Mouse (Mus musculus) embryonic facial prominence, embryonic 13.5 days (tissue): Measurements from ENCODE around the gene AC140267.1. TPM values are rescaled to one million over a fixed set of nuclear protein-coding genes. Genes with fewer than 3 reads are reported as not detected.

ENCODE experiments used
- ATAC-seq: fragments of 200-750 bp; cut with Nextera tagmentation; 2 replicates; pipeline ENCODE4 v1.8.0; 2017; ENCODE audit warnings: low read depth; ENCODE audit not compliant: insufficient number of reproducible peaks, insufficient read depth, low FRiP score, low TSS enrichment
- H3K27ac ChIP-seq: fragments of 300-500 bp; sonication (generic); 2 replicates; pipeline ENCODE4 v1.5.1; 2015; ENCODE audit warnings: moderate library complexity, mild to moderate bottlenecking, inconsistent platforms
- H3K27me3 ChIP-seq: fragments of 300-500 bp; sonication (generic); 2 replicates; pipeline ENCODE4 v1.6.1; 2015; ENCODE audit warnings: mild to moderate bottlenecking, inconsistent platforms
- H3K36me3 ChIP-seq: fragments of 300-500 bp; sonication (generic); 2 replicates; pipeline ENCODE4 v1.6.1; 2015; ENCODE audit warnings: mild to moderate bottlenecking, inconsistent platforms
- H3K4me1 ChIP-seq: fragments of 300-500 bp; sonication (generic); 2 replicates; pipeline ENCODE4 v1.6.1; 2015; ENCODE audit warnings: inconsistent platforms
- H3K4me2 ChIP-seq: fragments of 300-500 bp; sonication (generic); 2 replicates; pipeline ENCODE4 v1.6.1; 2015; ENCODE audit warnings: moderate library complexity, mild to moderate bottlenecking, inconsistent platforms
- H3K4me3 ChIP-seq: fragments of 300-500 bp; sonication (generic); 2 replicates; pipeline ENCODE4 v1.5.1; 2015; ENCODE audit warnings: mild to moderate bottlenecking, inconsistent platforms
- H3K9ac ChIP-seq: fragments of 300-500 bp; sonication (generic); 2 replicates; pipeline ENCODE4 v1.6.1; 2015; ENCODE audit warnings: mild to moderate bottlenecking, inconsistent platforms
- H3K9me3 ChIP-seq: fragments of 300-500 bp; sonication (generic); 2 replicates; pipeline ENCODE4 v1.6.1; 2016; ENCODE audit warnings: inconsistent platforms
- WGBS: fragments of 180-500 bp; shearing (Covaris S2); methylation state at CpG from one replicate; pipeline ENCODE4 v1.1.7; 2015; ENCODE audit warnings: mixed read lengths; 5-methylcytosine and 5-hydroxymethylcytosine counted together
- polyA plus RNA-seq: library from polyadenylated mRNA; unstranded; fragments of >200 nt; fragmentation: Nextera tagmentation; extraction: Ambion mirVana; gene quantifications from 2 replicates; pipeline ENCODE4 v1.2.1, GENCODE M21; 2015

AC140267.1 gene
- polyA plus RNA-seq, 1 experiment from 2014 or later = not detected

DNA sequence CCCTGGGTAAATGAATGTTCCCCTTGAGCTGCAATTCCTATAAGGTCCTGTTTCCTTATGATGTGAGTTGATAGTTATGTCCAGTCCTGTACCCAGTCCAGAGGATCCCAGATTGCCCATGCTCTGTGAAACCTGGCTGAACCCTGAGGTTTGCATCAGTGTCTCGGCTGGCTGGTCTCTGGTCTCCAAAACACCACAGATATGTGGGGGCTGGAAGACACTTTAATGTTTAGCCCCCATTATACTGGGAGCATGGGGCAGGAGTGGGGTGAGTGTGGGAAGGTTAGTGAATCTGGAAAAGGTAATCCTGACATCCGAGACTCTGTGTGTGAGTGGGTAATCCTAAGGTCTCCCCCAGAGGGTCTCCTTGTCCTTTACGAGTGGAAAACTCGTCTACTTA, 2.6 kb upstream of the AC140267.1 start:
- no peak overlapping the region for H3K9ac ChIP-seq
- no peak for ATAC-seq
- peak overlapping the region; percentile 76; the same call in 1 of the 2 replicates for H3K4me2 ChIP-seq
- H3K4me1 ChIP-seq = peaks cover 18% of the 10 kb centered on the region
- peak overlapping the region; percentile 93; the same call in 1 of the 2 replicates for H3K4me3 ChIP-seq
- H3K36me3 ChIP-seq = peaks cover 26% of the 10 kb centered on the region
- no peaks in the 10 kb centered on the region for H3K9me3 ChIP-seq
- no peaks in the 10 kb centered on the region for H3K27me3 ChIP-seq
- H3K27ac ChIP-seq = peak overlapping the region; percentile 85
- 49% methylated on average over 4 of the region's 4 CpGs for WGBS

DNA sequence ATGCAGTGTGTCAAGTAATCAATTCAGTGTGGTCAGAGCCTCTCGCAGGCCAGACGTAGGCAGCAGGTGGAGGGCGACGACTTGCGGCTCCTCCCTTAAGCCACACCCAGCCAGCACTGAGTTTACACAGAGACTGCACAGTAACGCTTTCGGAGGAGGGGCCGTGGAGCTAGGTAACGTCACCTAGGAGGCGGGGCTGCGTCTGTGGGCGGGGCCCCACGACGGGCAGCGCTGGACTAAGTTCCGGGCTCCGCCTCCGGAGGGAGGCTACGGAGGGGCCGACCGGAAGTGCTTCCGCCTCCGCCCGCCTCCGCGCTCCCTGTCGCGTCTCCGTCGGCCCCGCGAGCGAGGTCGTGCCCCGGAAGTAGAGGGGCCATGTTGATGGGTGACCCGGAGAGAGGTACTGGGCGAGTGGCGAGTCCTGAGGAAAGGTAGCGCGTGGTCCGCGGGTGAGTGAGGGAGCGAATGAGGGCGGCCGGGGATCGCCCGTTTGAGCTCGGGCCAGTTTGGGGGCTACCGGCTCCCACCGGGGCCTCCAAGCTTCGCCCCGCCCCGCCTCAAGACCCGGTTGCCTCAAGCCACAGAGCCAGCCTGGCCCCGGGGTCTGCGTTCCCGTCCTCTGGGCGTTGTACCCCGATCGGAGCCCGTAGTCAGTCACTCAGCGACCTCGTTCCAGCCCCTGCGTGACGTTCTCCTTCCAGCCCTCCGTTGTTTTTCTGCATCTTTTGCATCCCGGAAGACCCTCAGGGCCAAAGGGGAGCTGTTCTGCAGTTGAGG, 1.7 kb upstream of the AC140267.1 start, which contains the start of gene Mief1:
Gene Mief1, plus strand, starts transcription at position 286 of the 777 bp plus-strand sequence.
- H3K27me3 ChIP-seq = no peaks in the 10 kb centered on the region
- peak; percentile 96 for ATAC-seq
- H3K4me1 ChIP-seq = peaks cover 18% of the 10 kb centered on the region
- H3K27ac ChIP-seq = peak within 1 kb of the TSS; percentile 85
- H3K4me2 ChIP-seq = peak within 1 kb of the TSS; percentile 76
- under 1% methylated on average over 66 of the region's 67 CpGs for WGBS
- peaks cover 35% of the 10 kb centered on the region for H3K36me3 ChIP-seq
- H3K4me3 ChIP-seq = peak within 1 kb of the TSS; percentile 93
- H3K9me3 ChIP-seq = no peaks in the 10 kb centered on the region
- peak within 1 kb of the TSS; percentile 85 for H3K9ac ChIP-seq

DNA sequence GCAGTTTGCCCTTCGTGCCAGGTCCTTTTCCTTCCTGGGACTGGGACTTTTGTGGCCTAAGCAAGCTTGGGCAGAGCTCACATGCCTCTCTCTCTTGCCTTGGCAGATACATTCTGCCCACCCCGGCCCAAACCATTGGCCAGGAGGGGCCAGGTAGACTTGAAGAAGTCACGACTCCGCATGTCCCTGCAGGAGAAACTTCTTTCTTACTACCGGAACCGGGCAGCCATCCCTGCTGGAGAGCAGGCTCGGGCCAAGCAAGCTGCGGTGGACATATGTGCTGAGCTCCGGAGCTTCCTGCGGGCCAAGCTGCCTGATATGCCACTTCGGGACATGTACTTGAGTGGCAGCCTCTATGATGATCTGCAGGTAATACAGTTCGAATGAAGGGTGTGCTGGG, 12.5 kb downstream of the AC140267.1 start:
- Histone ChIP-seq H3K27me3 (no peaks in the 10 kb centered on the region), H3K4me3 (no peak overlapping the region), H3K36me3 (peaks cover 81% of the 10 kb centered on the region), H3K4me2 (no peak overlapping the region), H3K9me3 (no peaks in the 10 kb centered on the region), H3K9ac (no peak overlapping the region), H3K27ac (no peak overlapping the region), H3K4me1 (peaks cover 9% of the 10 kb centered on the region; the same call in 1 of the 2 replicates)
- no peak for ATAC-seq
- 95% methylated on average over 12 of the region's 12 CpGs for WGBS

DNA sequence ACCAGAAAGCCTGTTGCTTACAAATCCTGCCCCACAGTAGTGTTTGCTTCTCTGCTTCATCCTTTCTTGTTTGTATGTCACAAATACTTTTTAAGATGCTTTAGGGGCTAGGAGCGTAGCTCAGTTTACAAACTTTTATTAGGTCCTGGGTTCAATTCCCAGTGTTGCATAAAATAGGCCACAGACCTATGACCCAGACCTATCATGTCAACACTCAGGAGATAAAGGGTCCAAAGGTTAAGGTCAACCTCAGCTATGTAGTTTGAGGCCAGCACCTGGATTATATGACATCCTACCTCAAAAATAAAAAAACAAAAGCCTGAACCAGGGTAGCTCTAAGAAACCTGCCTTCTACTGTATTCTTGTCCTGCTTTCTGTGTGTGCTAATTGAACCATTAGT, 13.0 kb downstream of the AC140267.1 start:
- Histone ChIP-seq H3K36me3 (peaks cover 78% of the 10 kb centered on the region), H3K9me3 (no peaks in the 10 kb centered on the region), H3K4me1 (peaks cover 14% of the 10 kb centered on the region), H3K4me2 (no peak overlapping the region), H3K27me3 (no peaks in the 10 kb centered on the region), H3K4me3 (no peak overlapping the region), H3K9ac (no peak overlapping the region), H3K27ac (no peak overlapping the region)
- ATAC-seq = no peak
- 98% methylated on average over 1 of the region's 1 CpGs for WGBS

DNA sequence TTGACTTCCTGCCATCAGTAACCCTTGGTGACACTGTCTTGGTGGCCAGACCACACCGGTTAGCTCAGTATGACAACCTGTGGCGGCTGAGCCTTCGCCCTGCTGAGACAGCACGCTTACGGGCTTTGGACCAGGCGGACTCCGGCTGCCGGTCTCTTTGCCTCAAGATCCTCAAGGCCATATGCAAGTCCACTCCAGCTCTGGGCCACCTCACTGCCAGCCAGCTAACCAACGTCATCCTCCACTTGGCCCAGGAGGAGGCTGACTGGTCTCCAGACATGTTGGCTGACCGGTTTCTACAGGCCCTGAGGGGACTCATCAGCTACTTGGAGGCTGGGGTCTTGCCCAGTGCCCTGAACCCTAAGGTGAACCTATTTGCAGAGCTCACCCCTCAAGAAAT, 14.0 kb downstream of the AC140267.1 start:
- no peak overlapping the region for H3K4me2 ChIP-seq
- peaks cover 67% of the 10 kb centered on the region for H3K36me3 ChIP-seq
- WGBS = 92% methylated on average over 10 of the region's 10 CpGs
- no peak overlapping the region for H3K27ac ChIP-seq
- H3K9ac ChIP-seq = no peak overlapping the region
- H3K4me1 ChIP-seq = peaks cover 22% of the 10 kb centered on the region
- no peaks in the 10 kb centered on the region for H3K9me3 ChIP-seq
- H3K4me3 ChIP-seq = no peak overlapping the region
- ATAC-seq = no peak
- H3K27me3 ChIP-seq = no peaks in the 10 kb centered on the region

DNA sequence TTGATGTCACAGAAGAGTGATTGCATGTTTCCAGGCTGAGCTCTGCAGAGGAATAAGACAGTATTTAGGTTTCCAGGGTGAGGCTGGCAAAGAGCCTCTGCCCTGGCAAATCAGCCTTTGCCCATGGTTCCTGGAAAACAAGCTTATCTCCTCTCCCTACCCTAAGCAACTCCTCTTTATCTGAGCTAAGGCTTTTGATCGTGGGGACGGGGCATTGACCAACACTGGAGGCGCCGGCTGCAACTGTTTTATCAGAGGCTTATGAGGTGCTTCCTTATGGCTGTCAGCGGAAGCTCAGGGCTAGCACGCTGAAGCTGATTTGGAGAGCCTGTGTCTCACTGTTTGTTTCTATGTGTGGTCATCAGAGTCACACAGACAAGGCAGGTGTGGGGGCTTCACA, 15.0 kb downstream of the AC140267.1 start:
- H3K36me3 ChIP-seq = peaks cover 62% of the 10 kb centered on the region

DNA sequence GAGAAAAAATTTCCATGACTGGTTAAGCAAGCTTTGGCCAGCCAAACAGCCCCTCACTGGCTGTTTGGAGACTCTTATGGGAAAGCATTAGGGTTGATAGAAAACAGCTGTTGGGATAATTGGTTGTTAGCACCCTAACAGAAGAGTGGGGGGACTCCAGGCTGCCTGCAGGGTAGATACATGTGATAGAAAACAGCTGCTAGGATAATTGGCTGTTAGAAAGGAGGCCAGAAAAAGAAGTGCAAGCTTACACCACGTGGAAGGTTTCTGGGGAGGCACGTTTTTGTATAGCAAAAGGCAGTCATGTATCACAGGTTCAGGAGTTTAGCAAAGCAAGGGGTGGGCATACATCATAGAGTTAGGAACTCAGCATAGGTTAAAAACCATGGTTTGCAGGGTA, 17.9 kb downstream of the AC140267.1 start:
- H3K4me3 ChIP-seq = no peak overlapping the region
- WGBS = 14% methylated on average over 2 of the region's 2 CpGs
- no peaks in the 10 kb centered on the region for H3K27me3 ChIP-seq
- no peaks in the 10 kb centered on the region for H3K9me3 ChIP-seq
- peaks cover 45% of the 10 kb centered on the region for H3K4me1 ChIP-seq
- peak overlapping the region; percentile 95; the same call in 1 of the 2 replicates for H3K4me2 ChIP-seq
- H3K36me3 ChIP-seq = peaks cover 58% of the 10 kb centered on the region
- H3K9ac ChIP-seq = peak overlapping the region; percentile 100; the same call in 1 of the 2 replicates
- peak overlapping the region; percentile 98 for H3K27ac ChIP-seq
- no peak for ATAC-seq

More for the DNA sequence above, 15.0 kb downstream of the AC140267.1 start:
- H3K27me3 ChIP-seq = no peaks in the 10 kb centered on the region
- H3K9me3 ChIP-seq = no peaks in the 10 kb centered on the region
- 94% methylated on average over 6 of the region's 6 CpGs for WGBS
- peak overlapping the region; percentile 8; the same call in 1 of the 2 replicates for H3K9ac ChIP-seq
- H3K4me3 ChIP-seq = no peak overlapping the region
- peaks cover 22% of the 10 kb centered on the region for H3K4me1 ChIP-seq
- no peak for ATAC-seq
- no peak overlapping the region for H3K4me2 ChIP-seq
- H3K27ac ChIP-seq = no peak overlapping the region

DNA sequence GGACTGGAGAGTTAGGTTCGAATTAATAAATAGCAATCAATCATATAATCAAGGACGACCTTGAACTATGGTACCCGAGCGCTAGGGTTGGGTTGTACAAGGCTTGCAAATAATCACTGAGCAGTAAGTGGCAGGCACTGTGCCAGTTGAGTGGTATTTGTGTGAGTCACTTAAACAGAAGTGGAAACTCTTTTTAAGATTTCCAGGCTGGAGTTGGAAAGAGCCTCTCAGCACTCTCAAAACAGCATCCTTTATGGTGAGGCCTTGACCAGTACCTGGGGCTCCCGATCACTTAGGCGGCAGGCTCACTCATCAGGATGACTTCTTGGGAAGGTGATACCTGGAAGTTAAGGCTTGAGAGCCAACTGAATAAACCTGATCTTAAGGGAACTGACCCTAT, 18.6 kb downstream of the AC140267.1 start:
- Histone ChIP-seq H3K9me3 (no peaks in the 10 kb centered on the region), H3K4me3 (peak overlapping the region; percentile 100), H3K4me1 (peaks cover 47% of the 10 kb centered on the region), H3K27me3 (no peaks in the 10 kb centered on the region), H3K4me2 (peak overlapping the region; percentile 95), H3K27ac (peak overlapping the region; percentile 98), H3K36me3 (peaks cover 54% of the 10 kb centered on the region), H3K9ac (peak overlapping the region; percentile 100)
- 48% methylated on average over 6 of the region's 6 CpGs for WGBS
- no peak for ATAC-seq

DNA sequence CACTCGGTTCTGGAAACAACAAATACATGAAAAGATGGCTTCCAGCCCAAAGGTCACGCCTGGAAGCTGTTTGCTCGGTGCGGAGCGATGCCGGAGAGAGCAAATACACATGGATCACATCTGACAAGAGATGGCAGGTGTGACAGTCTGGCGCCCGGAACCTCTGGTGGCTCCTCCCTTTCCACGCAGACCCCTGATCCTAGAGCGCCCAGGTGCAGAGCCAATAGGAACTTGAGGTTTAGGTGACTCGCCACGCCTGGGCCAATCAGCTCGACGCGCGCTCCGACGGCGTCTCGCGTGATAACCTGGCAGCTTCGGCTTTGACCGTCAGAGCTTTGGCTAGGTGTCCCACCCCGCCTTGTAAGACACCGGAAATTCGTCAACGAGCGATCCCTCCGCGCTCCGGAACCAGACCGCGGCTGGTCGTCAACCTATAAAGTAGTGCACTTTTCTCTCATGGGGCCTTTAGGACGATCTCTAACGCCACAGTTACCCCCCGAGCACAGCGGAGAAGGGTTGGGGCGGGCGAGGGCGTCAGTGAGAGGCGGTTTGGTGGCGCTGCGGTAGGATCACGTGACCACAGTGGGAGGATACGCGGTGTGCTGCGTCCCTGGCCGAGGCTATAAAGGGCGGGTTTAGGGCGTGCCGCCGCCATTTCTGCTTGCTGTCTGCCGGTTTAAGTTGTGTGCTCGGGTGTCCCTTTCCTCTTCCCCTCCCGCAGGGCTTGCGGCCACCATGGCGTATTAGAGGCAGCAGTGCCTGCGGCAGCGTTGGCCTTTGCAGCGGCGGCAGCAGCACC, 19.4 kb downstream of the AC140267.1 start, which contains the start of gene Atf4:
Gene Atf4, plus strand, starts transcription at position 338 of the 799 bp plus-strand sequence.
- ATAC-seq = peak; percentile 94
- peak within 1 kb of the TSS; percentile 98 for H3K27ac ChIP-seq
- H3K9me3 ChIP-seq = no peaks in the 10 kb centered on the region
- under 1% methylated on average over 62 of the region's 62 CpGs for WGBS
- peaks cover 47% of the 10 kb centered on the region for H3K4me1 ChIP-seq
- H3K36me3 ChIP-seq = peaks cover 54% of the 10 kb centered on the region
- peak within 1 kb of the TSS; percentile 100 for H3K4me3 ChIP-seq
- peak within 1 kb of the TSS; percentile 95 for H3K4me2 ChIP-seq
- H3K27me3 ChIP-seq = no peaks in the 10 kb centered on the region
- peak within 1 kb of the TSS; percentile 100 for H3K9ac ChIP-seq

DNA sequence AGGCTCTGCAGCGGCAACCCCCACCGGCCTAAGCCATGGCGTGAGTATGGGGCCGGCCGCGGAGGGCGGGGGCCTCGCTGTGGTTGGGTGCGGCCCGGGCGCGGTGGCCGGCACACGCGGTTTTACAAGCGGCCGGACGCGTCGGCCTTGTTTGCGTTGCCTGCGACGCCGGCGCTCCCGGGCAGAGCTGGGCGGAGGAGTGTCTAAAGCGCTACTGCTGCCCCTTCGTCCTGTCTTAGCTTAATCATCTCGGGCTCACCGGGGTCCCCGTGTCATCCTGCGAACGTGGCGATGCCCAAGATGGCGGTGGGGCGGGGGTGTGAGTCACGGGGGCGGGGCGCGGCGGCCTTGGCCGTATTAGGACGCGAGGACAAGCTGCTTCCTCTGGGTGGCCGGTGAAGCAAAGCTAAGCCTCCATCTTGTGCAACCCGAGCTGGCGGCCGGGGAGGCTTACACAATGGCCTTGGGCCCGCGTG, 20.0 kb downstream of the AC140267.1 start:
- WGBS = 0% methylated on average over 51 of the region's 51 CpGs
- no peaks in the 10 kb centered on the region for H3K27me3 ChIP-seq
- H3K9me3 ChIP-seq = no peaks in the 10 kb centered on the region
- ATAC-seq = peak; percentile 8; the same call in 1 of the 2 replicates
- peaks cover 55% of the 10 kb centered on the region for H3K36me3 ChIP-seq
- peak overlapping the region; percentile 98 for H3K27ac ChIP-seq
- H3K4me1 ChIP-seq = peaks cover 47% of the 10 kb centered on the region
- peak overlapping the region; percentile 95 for H3K4me2 ChIP-seq
- peak overlapping the region; percentile 100 for H3K9ac ChIP-seq
- peak overlapping the region; percentile 100 for H3K4me3 ChIP-seq

DNA sequence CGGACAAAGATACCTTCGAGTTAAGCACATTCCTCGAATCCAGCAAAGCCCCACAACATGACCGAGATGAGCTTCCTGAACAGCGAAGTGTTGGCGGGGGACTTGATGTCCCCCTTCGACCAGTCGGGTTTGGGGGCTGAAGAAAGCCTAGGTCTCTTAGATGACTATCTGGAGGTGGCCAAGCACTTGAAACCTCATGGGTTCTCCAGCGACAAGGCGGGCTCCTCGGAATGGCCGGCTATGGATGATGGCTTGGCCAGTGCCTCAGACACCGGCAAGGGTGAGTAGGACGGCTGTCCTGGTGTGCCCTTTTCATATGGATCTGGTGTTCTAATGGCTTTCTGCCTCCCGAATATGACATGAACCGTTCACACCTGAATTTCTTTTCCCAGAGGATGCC, 20.6 kb downstream of the AC140267.1 start:
- peaks cover 45% of the 10 kb centered on the region for H3K4me1 ChIP-seq
- no peak for ATAC-seq
- 6% methylated on average over 16 of the region's 16 CpGs for WGBS

More for the DNA sequence above, 20.6 kb downstream of the AC140267.1 start:
- H3K4me2 ChIP-seq = peak overlapping the region; percentile 95
- H3K27me3 ChIP-seq = no peaks in the 10 kb centered on the region
- H3K9ac ChIP-seq = peak overlapping the region; percentile 100
- H3K27ac ChIP-seq = peak overlapping the region; percentile 98
- no peaks in the 10 kb centered on the region for H3K9me3 ChIP-seq
- H3K36me3 ChIP-seq = peaks cover 52% of the 10 kb centered on the region
- peak overlapping the region; percentile 100 for H3K4me3 ChIP-seq
